Mouse (Mus musculus) kidney, embryonic 16.5 days (tissue): ENCODE data around the gene Myom1. TPM values are rescaled to one million over a fixed set of nuclear protein-coding genes. Genes with fewer than 3 reads are reported as not detected.

Experiments used
- ATAC-seq: fragments of 200-750 bp; cut with Nextera tagmentation; 2 replicates; pipeline ENCODE4 v1.8.0; 2017; ENCODE audit warnings: moderate TSS enrichment; ENCODE audit not compliant: low FRiP score, low TSS enrichment
- H3K27ac ChIP-seq: fragments of 300-500 bp; sonication (generic); 2 replicates; pipeline ENCODE4 v1.5.1; 2014; ENCODE audit warnings: low read length
- H3K27me3 ChIP-seq: fragments of 300-500 bp; sonication (generic); 2 replicates; pipeline ENCODE4 v1.6.1; 2014; ENCODE audit warnings: low read length, control low read depth, mixed read lengths; ENCODE audit not compliant: insufficient read depth
- H3K36me3 ChIP-seq: fragments of 300-500 bp; sonication (generic); 2 replicates; pipeline ENCODE4 v1.6.1; 2014; ENCODE audit warnings: low read length, control low read depth, mixed read lengths; ENCODE audit not compliant: insufficient read depth
- H3K4me1 ChIP-seq: fragments of 300-500 bp; sonication (generic); 2 replicates; pipeline ENCODE4 v1.6.1; 2014; ENCODE audit warnings: low read length, control low read depth, mixed read lengths; ENCODE audit not compliant: insufficient read depth
- H3K4me2 ChIP-seq: fragments of 300-500 bp; sonication (generic); replicated peaks from 2 replicates; pipeline ENCODE4 v1.6.1; 2014; ENCODE audit warnings: low read depth, low read length
- H3K4me3 ChIP-seq: fragments of 300-500 bp; sonication (generic); 2 replicates; pipeline ENCODE4 v1.5.1; 2014; ENCODE audit warnings: mild to moderate bottlenecking, low read length
- H3K9ac ChIP-seq: fragments of 300-500 bp; sonication (generic); replicated peaks from 2 replicates; pipeline ENCODE4 v1.6.1; 2014; ENCODE audit warnings: low read length
- H3K9me3 ChIP-seq: fragments of 300-500 bp; sonication (generic); 2 replicates; pipeline ENCODE4 v1.6.1; 2016; ENCODE audit warnings: low read length, control low read depth
- WGBS: fragments of 180-500 bp; shearing (Covaris S2); extraction: QIAGEN DNeasy Blood & Tissue Kit; methylation state at CpG from one replicate; pipeline ENCODE4 v1.1.7; 2014; 5-methylcytosine and 5-hydroxymethylcytosine counted together
- polyA plus RNA-seq: library from polyadenylated mRNA; unstranded; fragments of >200 nt; fragmentation: Nextera tagmentation; extraction: Ambion mirVana; gene quantifications from 2 replicates; pipeline ENCODE4 v1.2.1, GENCODE M21; 2015

The Myom1 gene
- polyA plus RNA-seq, 1 experiment from 2014 or later, result 4.7 TPM

GRCm38 (mm10) chr17:71102571-71103551, 100.4 kb downstream of the Myom1 start:
- H3K4me2 ChIP-seq, result no peak overlapping the region
- ATAC-seq, result no peak
- H3K4me3 ChIP-seq, result no peak overlapping the region
- H3K4me1 ChIP-seq, result peaks cover 11% of the 10 kb centered on the region
- 0 out of 2 replicates have a peak overlapping the region, but pooled peaks have one; percentile 3 for H3K9ac ChIP-seq
- no peaks in the 10 kb centered on the region for H3K9me3 ChIP-seq
- 33% methylated on average over 17 of the region's 17 CpGs for WGBS
- H3K27ac ChIP-seq, result no peak overlapping the region
- H3K36me3 ChIP-seq, result no peaks in the 10 kb centered on the region
- no peaks in the 10 kb centered on the region for H3K27me3 ChIP-seq

DNA sequence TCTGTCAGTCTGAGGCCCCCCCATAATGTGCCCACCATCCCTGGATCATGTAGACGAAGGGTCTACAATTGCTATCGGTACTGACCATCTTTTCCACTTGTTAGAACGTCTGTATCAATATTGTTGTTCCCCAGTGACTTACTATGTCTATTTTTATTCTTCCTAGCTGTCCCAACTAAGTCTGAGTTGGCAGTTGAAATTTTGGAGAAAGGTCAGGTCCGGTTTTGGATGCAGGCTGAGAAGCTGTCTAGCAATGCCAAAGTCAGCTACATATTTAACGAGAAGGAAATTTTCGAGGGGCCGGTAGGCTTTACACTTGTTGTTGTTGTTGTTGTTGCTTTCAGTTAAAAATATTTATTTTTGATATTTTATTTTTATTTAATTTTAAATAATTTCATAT, 102.9 kb downstream of the Myom1 start:
- no peaks in the 10 kb centered on the region for H3K9me3 ChIP-seq
- H3K9ac ChIP-seq, result no peak overlapping the region
- H3K4me2 ChIP-seq, result no peak overlapping the region
- H3K4me1 ChIP-seq, result peaks cover 11% of the 10 kb centered on the region
- H3K27me3 ChIP-seq, result no peaks in the 10 kb centered on the region
- ATAC-seq, result no peak
- no peak overlapping the region for H3K4me3 ChIP-seq
- H3K27ac ChIP-seq, result no peak overlapping the region
- WGBS, result 91% methylated on average over 7 of the region's 7 CpGs
- no peaks in the 10 kb centered on the region for H3K36me3 ChIP-seq

DNA sequence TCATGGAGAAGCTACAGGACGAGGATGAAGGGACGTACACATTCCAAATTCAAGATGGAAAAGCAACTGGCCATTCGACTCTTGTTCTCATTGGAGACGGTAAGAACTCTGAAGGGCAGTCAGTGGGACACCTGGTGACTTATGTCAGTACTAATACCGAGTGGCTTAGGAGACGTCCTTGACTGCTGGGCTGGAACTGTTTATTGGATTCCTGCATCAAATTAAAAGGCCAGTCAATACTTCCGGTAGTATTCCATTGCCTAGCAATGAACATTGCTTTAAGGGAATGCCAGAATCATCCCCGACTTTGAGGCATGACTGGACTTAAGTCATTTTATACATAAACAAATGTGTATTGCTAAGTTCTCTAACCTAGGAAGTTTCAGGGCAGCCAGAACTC, 103.8 kb downstream of the Myom1 start:
- H3K9me3 ChIP-seq, result no peaks in the 10 kb centered on the region
- H3K4me1 ChIP-seq, result peaks cover 15% of the 10 kb centered on the region
- no peak overlapping the region for H3K9ac ChIP-seq
- no peak overlapping the region for H3K4me3 ChIP-seq
- WGBS, result 76% methylated on average over 8 of the region's 8 CpGs
- H3K27me3 ChIP-seq, result no peaks in the 10 kb centered on the region
- no peak for ATAC-seq
- H3K4me2 ChIP-seq, result no peak overlapping the region
- H3K27ac ChIP-seq, result no peak overlapping the region
- no peaks in the 10 kb centered on the region for H3K36me3 ChIP-seq

- H3K9me3 ChIP-seq, result no peaks in the 10 kb centered on the region
- no peaks in the 10 kb centered on the region for H3K27me3 ChIP-seq
- no peak overlapping the region for H3K4me3 ChIP-seq
- no peak overlapping the region for H3K9ac ChIP-seq
- H3K36me3 ChIP-seq, result no peaks in the 10 kb centered on the region
- no peak for ATAC-seq
- 0 out of 2 replicates have a peak, but pooled peaks cover 4% of the 10 kb centered on the region for H3K4me1 ChIP-seq
- H3K4me2 ChIP-seq, result no peak overlapping the region
- WGBS, result 33% methylated on average over 6 of the region's 6 CpGs
- no peak overlapping the region for H3K27ac ChIP-seq
These were observed 108.4 kb downstream of the Myom1 start for GRCm38 (mm10) chr17:71110753-71111265.

GRCm38 (mm10) chr17:71112689-71113088, 110.3 kb downstream of the Myom1 start:
- Histone ChIP-seq H3K9me3 (no peaks in the 10 kb centered on the region), H3K4me2 (no peak overlapping the region), H3K27ac (no peak overlapping the region), H3K9ac (no peak overlapping the region), H3K4me1 (0 out of 2 replicates have a peak, but pooled peaks cover 4% of the 10 kb centered on the region), H3K4me3 (no peak overlapping the region), H3K36me3 (no peaks in the 10 kb centered on the region), H3K27me3 (no peaks in the 10 kb centered on the region)
- no peak for ATAC-seq
- 78% methylated on average over 3 of the region's 3 CpGs for WGBS

GRCm38 (mm10) chr17:71114282-71114681, 111.8 kb downstream of the Myom1 start:
- WGBS, result 72% methylated on average over 4 of the region's 4 CpGs
- no peak overlapping the region for H3K4me3 ChIP-seq

DNA sequence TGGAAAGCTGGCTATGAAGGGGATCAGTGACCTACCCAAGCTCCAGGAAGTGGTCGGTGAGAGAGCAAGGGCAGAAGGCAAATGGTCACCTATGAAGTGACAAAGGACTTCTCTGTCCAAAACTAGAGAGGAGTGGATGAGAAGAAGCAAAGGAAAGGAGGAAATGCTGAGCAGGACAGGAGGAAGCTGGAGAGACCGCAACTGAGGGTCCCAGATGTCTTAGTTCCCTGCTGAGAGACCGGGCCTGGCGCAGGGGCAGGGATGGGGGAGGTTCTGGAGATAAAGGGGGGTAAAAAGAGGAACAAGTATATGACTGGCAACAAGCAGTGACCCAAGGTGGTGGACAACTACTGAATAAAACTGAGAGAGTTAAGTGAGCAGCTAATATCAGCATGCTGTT, 115.5 kb downstream of the Myom1 start:
- Histone ChIP-seq H3K9ac (no peak overlapping the region), H3K36me3 (no peaks in the 10 kb centered on the region), H3K27me3 (no peaks in the 10 kb centered on the region), H3K27ac (no peak overlapping the region), H3K4me2 (no peak overlapping the region), H3K4me1 (peaks cover 6% of the 10 kb centered on the region), H3K4me3 (no peak overlapping the region), H3K9me3 (no peaks in the 10 kb centered on the region)
- WGBS, result 82% methylated on average over 4 of the region's 4 CpGs
- ATAC-seq, result no peak

More at GRCm38 (mm10) chr17:71114282-71114681, 111.8 kb downstream of the Myom1 start:
- ATAC-seq, result no peak
- Histone ChIP-seq H3K4me2 (no peak overlapping the region), H3K9ac (no peak overlapping the region), H3K4me1 (0 out of 2 replicates have a peak, but pooled peaks cover 4% of the 10 kb centered on the region), H3K36me3 (no peaks in the 10 kb centered on the region), H3K27me3 (no peaks in the 10 kb centered on the region), H3K9me3 (no peaks in the 10 kb centered on the region), H3K27ac (no peak overlapping the region)

DNA sequence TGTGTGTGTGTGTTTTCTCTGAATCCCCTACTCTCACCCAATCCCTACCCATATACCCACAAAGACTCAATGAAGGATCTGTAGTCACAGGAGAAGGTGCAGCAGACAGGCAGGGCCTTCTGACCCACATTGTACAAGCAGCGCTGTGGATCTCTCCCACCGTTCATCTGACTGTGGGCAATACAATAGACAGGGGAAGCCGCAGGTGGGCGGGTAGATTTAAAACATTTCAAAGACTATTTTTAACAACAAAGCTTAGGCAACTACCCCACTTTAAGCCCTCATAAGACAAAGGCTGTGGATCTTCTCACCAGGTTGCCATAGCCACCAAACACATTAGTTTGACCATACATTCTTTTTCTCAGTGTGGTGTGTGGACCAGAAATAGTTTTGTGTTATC, 116.2 kb downstream of the Myom1 start:
- Histone ChIP-seq H3K9ac (no peak overlapping the region), H3K27ac (no peak overlapping the region), H3K4me3 (no peak overlapping the region), H3K36me3 (no peaks in the 10 kb centered on the region), H3K4me1 (peaks cover 10% of the 10 kb centered on the region), H3K27me3 (no peaks in the 10 kb centered on the region), H3K4me2 (no peak overlapping the region), H3K9me3 (no peaks in the 10 kb centered on the region)
- WGBS, result 76% methylated on average over 4 of the region's 4 CpGs
- ATAC-seq, result no peak

DNA sequence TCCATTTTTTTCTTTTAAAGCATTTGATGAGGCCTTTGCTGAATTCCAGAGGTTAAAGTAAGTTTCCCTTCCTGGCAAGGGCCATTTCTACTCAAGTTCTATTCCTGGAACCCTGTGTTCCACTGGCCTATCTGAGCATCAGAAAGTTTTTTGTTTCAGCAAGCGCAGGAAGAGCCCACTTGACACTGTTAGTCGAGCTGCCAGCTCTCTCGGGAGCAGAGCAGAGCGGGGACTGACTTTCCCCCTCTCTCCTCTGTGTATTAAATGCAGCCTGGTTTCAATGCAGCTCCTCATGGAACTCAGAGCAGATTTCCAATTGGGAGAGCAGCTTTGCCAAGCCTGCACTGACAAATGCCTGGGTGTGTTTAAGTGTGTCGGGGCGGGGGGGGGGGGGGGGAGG, 118.2 kb downstream of the Myom1 start:
- peaks cover 15% of the 10 kb centered on the region for H3K4me1 ChIP-seq
- WGBS, result 46% methylated on average over 5 of the region's 6 CpGs

More for the DNA sequence above, 118.2 kb downstream of the Myom1 start:
- H3K27ac ChIP-seq, result peak overlapping the region; percentile 36; the same call in 1 of the 2 replicates
- H3K4me3 ChIP-seq, result no peak overlapping the region
- no peak for ATAC-seq
- H3K9ac ChIP-seq, result no peak overlapping the region
- no peaks in the 10 kb centered on the region for H3K9me3 ChIP-seq
- no peak overlapping the region for H3K4me2 ChIP-seq
- H3K27me3 ChIP-seq, result no peaks in the 10 kb centered on the region
- H3K36me3 ChIP-seq, result no peaks in the 10 kb centered on the region
